Mouse (Mus musculus): Measurements from ENCODE around the gene Tm9sf4. TPM values are rescaled to one million over a fixed set of nuclear protein-coding genes. Genes with fewer than 3 reads are reported as not detected.

The Tm9sf4 gene
- polyA plus RNA-seq, 2 experiments = 73.4 to 100 TPM

DNA sequence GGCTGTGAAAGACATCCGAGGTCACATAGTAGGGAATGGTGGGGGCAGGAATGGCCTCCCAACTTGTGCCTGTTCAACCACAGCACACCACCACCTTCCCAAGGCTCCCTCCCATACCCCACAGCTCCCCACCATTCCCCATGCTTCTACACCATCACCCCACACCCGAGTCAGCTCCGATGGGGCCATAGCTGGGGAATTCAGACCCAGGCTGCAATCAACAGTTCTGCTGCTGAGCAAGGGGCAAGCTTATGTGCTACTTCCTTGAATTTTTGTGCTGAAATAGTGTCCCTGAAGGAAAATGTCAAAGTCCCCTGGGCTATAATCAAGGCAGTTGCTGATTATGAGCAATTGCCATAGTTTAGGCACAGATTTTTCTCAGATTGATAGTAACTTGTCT, 57.4 kb downstream of the Tm9sf4 start:
- ATAC-seq (ENCODE audit: low FRiP score, low read depth) = no peak
- WGBS = 77% methylated on average over 3 of the region's 3 CpGs

DNA sequence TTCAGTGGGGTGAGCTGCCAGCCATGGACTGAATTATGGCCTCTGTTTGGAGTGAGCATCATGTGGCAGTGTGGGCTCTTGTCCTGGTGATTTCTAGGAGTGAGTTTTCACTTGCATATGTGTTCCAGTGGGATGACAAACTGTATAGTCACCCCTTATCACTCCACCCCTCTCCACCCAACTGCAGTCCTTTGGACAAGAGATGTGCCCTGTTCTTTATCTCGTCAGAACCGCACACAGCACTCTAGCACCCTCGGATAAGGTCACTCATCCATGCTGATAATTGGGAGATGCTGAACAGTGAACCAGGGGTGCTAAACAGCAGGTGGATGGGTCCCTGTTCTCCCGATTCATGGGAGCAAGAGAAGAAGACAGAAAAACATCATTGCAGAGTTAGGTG, 60.5 kb downstream of the Tm9sf4 start:
- no peak for ATAC-seq (ENCODE audit: low FRiP score, low read depth)
- no peaks in the 10 kb centered on the region for H3K9me3 ChIP-seq (ENCODE audit: control insufficient read depth, low read length)
- no peaks in the 10 kb centered on the region for H3K36me3 ChIP-seq (ENCODE audit: control insufficient read depth, insufficient read depth, low read length)
- TF ChIP-seq POLR2A (IDR thresholded peaks at IDR 0.05; ENCODE audit: borderline replicate concordance, extremely low read depth, insufficient read depth, insufficient read length) = no peak
- H3K4me2 ChIP-seq (replicated peaks; ENCODE audit: low read depth, low read length, severe bottlenecking) = no peak overlapping the region
- H3K9ac ChIP-seq (ENCODE audit: low read depth, low read length, severe bottlenecking) = no peak overlapping the region
- H3K27me3 ChIP-seq (ENCODE audit: control insufficient read depth, insufficient read depth, low read length) = no peaks in the 10 kb centered on the region
- H3K4me1 ChIP-seq (ENCODE audit: control insufficient read depth, insufficient read depth, low read length) = peaks cover 7% of the 10 kb centered on the region
- 90% methylated on average over 4 of the region's 4 CpGs for WGBS
- no peak overlapping the region for H3K27ac ChIP-seq (replicated peaks; ENCODE audit: low read depth, low read length)
- no peak for DNase-seq (ENCODE audit: low spot score)
- H3K4me3 ChIP-seq (replicated peaks; ENCODE audit: low read length) = no peak overlapping the region

More for the DNA sequence above, 57.4 kb downstream of the Tm9sf4 start:
- no peak overlapping the region for H3K4me3 ChIP-seq (replicated peaks; ENCODE audit: low read length)
- H3K9ac ChIP-seq (ENCODE audit: low read depth, low read length, severe bottlenecking) = no peak overlapping the region
- no peaks in the 10 kb centered on the region for H3K27me3 ChIP-seq (ENCODE audit: control insufficient read depth, insufficient read depth, low read length)
- DNase-seq (ENCODE audit: low spot score) = no peak
- H3K27ac ChIP-seq (replicated peaks; ENCODE audit: low read depth, low read length) = no peak overlapping the region
- no peaks in the 10 kb centered on the region for H3K36me3 ChIP-seq (ENCODE audit: control insufficient read depth, insufficient read depth, low read length)
- TF ChIP-seq POLR2A (IDR thresholded peaks at IDR 0.05; ENCODE audit: borderline replicate concordance, extremely low read depth, insufficient read depth, insufficient read length) = no peak
- H3K4me2 ChIP-seq (replicated peaks; ENCODE audit: low read depth, low read length, severe bottlenecking) = no peak overlapping the region
- no peaks in the 10 kb centered on the region for H3K9me3 ChIP-seq (ENCODE audit: control insufficient read depth, low read length)
- H3K4me1 ChIP-seq (ENCODE audit: control insufficient read depth, insufficient read depth, low read length) = no peaks in the 10 kb centered on the region

DNA sequence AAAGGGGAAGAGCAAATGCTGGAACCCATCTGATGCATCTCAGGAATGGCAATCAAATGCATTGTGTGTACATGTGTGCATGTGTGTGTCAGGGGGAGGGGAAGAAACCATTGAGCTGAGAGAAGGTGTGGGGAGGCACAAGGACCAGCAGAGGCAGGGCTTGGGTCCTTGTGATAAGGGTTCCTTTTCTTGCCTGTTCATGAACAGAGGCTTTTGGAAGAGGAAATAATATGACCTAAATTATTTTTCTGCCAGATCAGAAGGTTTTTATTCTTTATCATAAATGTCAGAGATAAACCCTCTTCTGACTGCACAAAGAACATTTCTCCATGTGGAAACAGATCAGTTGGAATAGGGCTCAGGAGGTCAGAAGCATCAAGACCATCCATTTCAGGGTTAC, 61.0 kb downstream of the Tm9sf4 start:
- Histone ChIP-seq H3K4me1 (ENCODE audit: control insufficient read depth, insufficient read depth, low read length) (peaks cover 7% of the 10 kb centered on the region), H3K27me3 (ENCODE audit: control insufficient read depth, insufficient read depth, low read length) (no peaks in the 10 kb centered on the region), H3K9me3 (ENCODE audit: control insufficient read depth, low read length) (no peaks in the 10 kb centered on the region), H3K36me3 (ENCODE audit: control insufficient read depth, insufficient read depth, low read length) (no peaks in the 10 kb centered on the region), H3K4me2 (replicated peaks; ENCODE audit: low read depth, low read length, severe bottlenecking) (no peak overlapping the region), H3K27ac (replicated peaks; ENCODE audit: low read depth, low read length) (no peak overlapping the region), H3K9ac (ENCODE audit: low read depth, low read length, severe bottlenecking) (no peak overlapping the region), H3K4me3 (replicated peaks; ENCODE audit: low read length) (no peak overlapping the region)
- TF ChIP-seq POLR2A (IDR thresholded peaks at IDR 0.05; ENCODE audit: borderline replicate concordance, extremely low read depth, insufficient read depth, insufficient read length) = no peak
- no peak for DNase-seq (ENCODE audit: low spot score)
- no peak for ATAC-seq (ENCODE audit: low FRiP score, low read depth)

GRCm38 (mm10) chr2:153222566-153222965, 61.5 kb downstream of the Tm9sf4 start:
- Histone ChIP-seq H3K4me2 (replicated peaks; ENCODE audit: low read depth, low read length, severe bottlenecking) (no peak overlapping the region), H3K4me1 (ENCODE audit: control insufficient read depth, insufficient read depth, low read length) (peaks cover 7% of the 10 kb centered on the region), H3K36me3 (ENCODE audit: control insufficient read depth, insufficient read depth, low read length) (no peaks in the 10 kb centered on the region; the same call in 1 of the 2 replicates), H3K4me3 (replicated peaks; ENCODE audit: low read length) (no peak overlapping the region), H3K27ac (replicated peaks; ENCODE audit: low read depth, low read length) (no peak overlapping the region), H3K9me3 (ENCODE audit: control insufficient read depth, low read length) (no peaks in the 10 kb centered on the region), H3K9ac (ENCODE audit: low read depth, low read length, severe bottlenecking) (no peak overlapping the region), H3K27me3 (ENCODE audit: control insufficient read depth, insufficient read depth, low read length) (no peaks in the 10 kb centered on the region)
- 98% methylated on average over 2 of the region's 2 CpGs for WGBS
- no peak for DNase-seq (ENCODE audit: low spot score)
- no peak for TF ChIP-seq POLR2A (IDR thresholded peaks at IDR 0.05; ENCODE audit: borderline replicate concordance, extremely low read depth, insufficient read depth, insufficient read length)
- no peak for ATAC-seq (ENCODE audit: low FRiP score, low read depth)

GRCm38 (mm10) chr2:153224946-153225594, 64.0 kb downstream of the Tm9sf4 start, which contains the start of gene Tspyl3:
TSS of gene Tspyl3 (minus strand) at chr2:153225441.
- peak; percentile 44 for DNase-seq (ENCODE audit: low spot score)
- peak within 1 kb of the TSS; percentile 84 for H3K9ac ChIP-seq (ENCODE audit: low read depth, low read length, severe bottlenecking)
- H3K9me3 ChIP-seq (ENCODE audit: control insufficient read depth, low read length) = no peaks in the 10 kb centered on the region
- H3K27me3 ChIP-seq (ENCODE audit: control insufficient read depth, insufficient read depth, low read length) = no peaks in the 10 kb centered on the region
- peaks cover 7% of the 10 kb centered on the region for H3K4me1 ChIP-seq (ENCODE audit: control insufficient read depth, insufficient read depth, low read length)
- peak within 1 kb of the TSS; percentile 78 for H3K4me2 ChIP-seq (replicated peaks; ENCODE audit: low read depth, low read length, severe bottlenecking)
- peak within 1 kb of the TSS; percentile 75 for H3K27ac ChIP-seq (replicated peaks; ENCODE audit: low read depth, low read length)
- peak within 1 kb of the TSS; percentile 60 for H3K4me3 ChIP-seq (replicated peaks; ENCODE audit: low read length)
- 2% methylated on average over 25 of the region's 31 CpGs for WGBS
- TF ChIP-seq POLR2A (IDR thresholded peaks at IDR 0.05; ENCODE audit: borderline replicate concordance, extremely low read depth, insufficient read depth, insufficient read length) = no peak
- H3K36me3 ChIP-seq (ENCODE audit: control insufficient read depth, insufficient read depth, low read length) = peaks cover 22% of the 10 kb centered on the region
- peak; percentile 75 for ATAC-seq (ENCODE audit: low FRiP score, low read depth)
